Mouse (Mus musculus): Measurements from ENCODE around the gene Epn2. TPM values are rescaled to one million over a fixed set of nuclear protein-coding genes. Genes with fewer than 3 reads are reported as not detected.

Gene Epn2
- polyA plus RNA-seq, 1 experiment from 2014 or later, result 28.0 TPM

Other genes starting within 250 kb of the Epn2 start
- 0.29 TPM in 1 of 2 replicates, not detected in the other for gene Slc47a2, start 236.8 kb downstream of the Epn2 start, polyA plus RNA-seq (2014; fragmentation: Nextera tagmentation; extraction: Ambion mirVana)
- gene Slc47a1, start 201.3 kb downstream of the Epn2 start, polyA plus RNA-seq (2014; fragmentation: Nextera tagmentation; extraction: Ambion mirVana), result 1.4 and 2.3 TPM in 2 replicates
- 0.78 and 1.0 TPM in 2 replicates for gene Rnf112, start 125.6 kb downstream of the Epn2 start, polyA plus RNA-seq (2014; fragmentation: Nextera tagmentation; extraction: Ambion mirVana)
- 420 and 428 TPM in 2 replicates for gene Mfap4, start 94.3 kb downstream of the Epn2 start, polyA plus RNA-seq (2014; fragmentation: Nextera tagmentation; extraction: Ambion mirVana)
- 49.6 and 59.2 TPM in 2 replicates for gene Mapk7, start 85.3 kb downstream of the Epn2 start, polyA plus RNA-seq (2014; fragmentation: Nextera tagmentation; extraction: Ambion mirVana)
- 32.5 and 37.5 TPM in 2 replicates for gene B9d1, start 74.5 kb downstream of the Epn2 start, polyA plus RNA-seq (2014; fragmentation: Nextera tagmentation; extraction: Ambion mirVana)
- 8.2 and 8.6 TPM in 2 replicates for gene Grap, start 73.6 kb upstream of the Epn2 start, polyA plus RNA-seq (2014; fragmentation: Nextera tagmentation; extraction: Ambion mirVana)
- 2.2 and 3.7 TPM in 2 replicates for gene Fam83g, start 104.4 kb upstream of the Epn2 start, polyA plus RNA-seq (2014; fragmentation: Nextera tagmentation; extraction: Ambion mirVana)
- 0.13 TPM in 1 of 2 replicates, not detected in the other for gene Slc5a10, start 141.1 kb upstream of the Epn2 start, polyA plus RNA-seq (2014; fragmentation: Nextera tagmentation; extraction: Ambion mirVana)
- gene Prpsap2, start 182.4 kb upstream of the Epn2 start, polyA plus RNA-seq (2014; fragmentation: Nextera tagmentation; extraction: Ambion mirVana), result 24.2 and 27.3 TPM in 2 replicates

All from embryonic facial prominence, embryonic 14.5 days (tissue).